Mouse (Mus musculus) liver, postnatal 0 days (tissue): ENCODE data around the gene U90926.
A peak's percentile ranks its signal among the peaks of the same experiment; 100 is the strongest.

Source experiments
- CTCF ChIP-seq: sonication (generic); IDR thresholded peaks from 2 replicates; pipeline ENCODE4 v1.5.1; 2016; ENCODE audit warnings: antibody characterized with exemption, low read depth
- EP300 ChIP-seq: IDR thresholded peaks from 2 replicates; pipeline ENCODE4 v1.6.1; 2016; ENCODE audit warnings: antibody characterized with exemption, low read depth, mild to moderate bottlenecking

- TF ChIP-seq CTCF (no peak), EP300 (peak; percentile 78)
Observed at GRCm38 (mm10) chr5:92204162-92205036, 10.8 kb downstream of the U90926 start.
